Mouse (Mus musculus) spleen, postnatal 36 days (tissue): ENCODE data around the gene Olig1.
A peak's percentile ranks its signal among the peaks of the same experiment; 100 is the strongest.

Experiments
- DNase-seq, 2 experiments: peaks; one replicate each; pipeline ENCODE4 v3.0.0; 2022; ENCODE audit warnings: low spot score in 2 of 2, mixed read lengths in 1 of 2

Gene Olig1

GRCm38 (mm10) chr16:91309872-91310271 is 40.3 kb downstream of the Olig1 start:
- no peak for DNase-seq

DNA sequence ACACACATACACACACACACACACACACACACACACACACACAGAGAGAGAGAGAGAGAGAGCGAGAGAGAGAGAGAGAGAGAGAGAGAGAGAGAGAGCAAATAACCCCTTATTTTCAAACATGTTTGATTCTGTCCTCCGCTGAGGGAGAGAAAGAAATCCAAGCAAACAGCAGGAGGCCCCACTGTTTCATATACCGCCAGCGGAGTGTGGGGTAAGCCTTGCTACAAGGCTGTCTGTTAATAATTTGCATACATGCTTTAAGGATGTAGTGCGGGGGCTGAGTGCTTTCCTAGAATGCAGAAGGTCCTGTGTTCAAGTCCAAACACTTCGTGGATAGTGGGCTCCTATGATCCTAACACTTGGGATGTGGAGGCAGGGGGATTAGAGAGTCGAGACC is 43.3 kb downstream of the Olig1 start:
- DNase-seq, result no peak

- DNase-seq, result peak; percentile 39 to 45
Observed at GRCm38 (mm10) chr16:91314114-91314775, 44.7 kb downstream of the Olig1 start.

DNA sequence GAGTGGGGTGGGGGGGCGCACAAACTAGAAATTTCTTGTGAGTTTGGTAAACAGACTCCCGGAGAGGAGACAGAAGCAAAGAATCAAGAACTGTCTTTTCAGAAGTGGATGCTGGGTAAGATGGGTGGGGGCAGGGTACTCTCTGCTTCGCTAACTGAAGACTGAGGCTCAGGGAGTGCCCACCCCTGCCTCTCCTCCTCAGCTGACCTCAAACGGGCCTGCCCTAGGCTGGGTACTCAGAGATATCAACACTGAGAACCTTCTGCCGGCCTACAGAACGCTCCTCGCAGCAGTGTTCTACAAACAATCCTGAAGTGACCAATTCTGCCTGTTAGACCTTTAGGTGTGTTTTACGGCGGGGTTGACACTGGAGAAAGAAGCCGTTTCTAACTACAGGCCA is 50.6 kb downstream of the Olig1 start:
- DNase-seq, result no peak

GRCm38 (mm10) chr16:91320608-91321007 is 51.0 kb downstream of the Olig1 start:
- DNase-seq, result no peak
